Mouse (Mus musculus) testis, adult 2 months (tissue): Measurements from ENCODE around the gene Gm21887. TPM values are rescaled to one million over a fixed set of nuclear protein-coding genes. Genes with fewer than 3 reads are reported as not detected.
"Not testable (repeated sequence)": the region's sequence is repeated elsewhere in the genome, so short reads cannot be mapped to it uniquely, and the experiment has no call there.

Source experiments
- H3K27ac ChIP-seq: fragments of 200-500 bp; 2 replicates; pipeline ENCODE4 v1.5.1; 2012; ENCODE audit warnings: low read depth, low read length; ENCODE audit not compliant: control insufficient read depth, insufficient read depth
- H3K27me3 ChIP-seq: fragments of 200-500 bp; 2 replicates; pipeline ENCODE4 v1.6.1; 2012; ENCODE audit warnings: mild to moderate bottlenecking, low read length, moderate library complexity; ENCODE audit not compliant: control insufficient read depth, insufficient read depth
- H3K36me3 ChIP-seq: fragments of 200-500 bp; 2 replicates; pipeline ENCODE4 v1.6.1; 2012; ENCODE audit warnings: mild to moderate bottlenecking, low read length; ENCODE audit not compliant: control insufficient read depth, insufficient read depth
- H3K4me1 ChIP-seq: fragments of 200-500 bp; 2 replicates; pipeline ENCODE4 v1.6.1; 2012; ENCODE audit warnings: low read length; ENCODE audit not compliant: control insufficient read depth, insufficient read depth
- H3K4me3 ChIP-seq: fragments of 200-500 bp; 2 replicates; pipeline ENCODE4 v1.5.1; 2012; ENCODE audit warnings: low read depth, mild to moderate bottlenecking, low read length, moderate library complexity, mixed read lengths; ENCODE audit not compliant: control insufficient read depth
- CTCF ChIP-seq: fragments of 200-500 bp; IDR thresholded peaks from 2 replicates; pipeline ENCODE4 v1.5.1; 2012; ENCODE audit warnings: low read depth, mild to moderate bottlenecking, inconsistent platforms, low read length, moderate library complexity; ENCODE audit not compliant: control insufficient read depth, insufficient read depth, insufficient replicate concordance
- POLR2A ChIP-seq: fragments of 200-500 bp; IDR thresholded peaks from 2 replicates; pipeline ENCODE4 v1.6.1; 2012; ENCODE audit warnings: low read depth, mild to moderate bottlenecking, inconsistent platforms, low read length, moderate library complexity; ENCODE audit not compliant: control insufficient read depth
- polyA plus RNA-seq: library from polyadenylated mRNA; depleted of rRNA; stranded (reverse); fragments of >200 nt; gene quantifications from 2 replicates; pipeline ENCODE4 v1.2.3, GENCODE M21; 2012; rRNA removed

The Gm21887 gene
- polyA plus RNA-seq = 44.3 and 111 TPM in 2 replicates

DNA sequence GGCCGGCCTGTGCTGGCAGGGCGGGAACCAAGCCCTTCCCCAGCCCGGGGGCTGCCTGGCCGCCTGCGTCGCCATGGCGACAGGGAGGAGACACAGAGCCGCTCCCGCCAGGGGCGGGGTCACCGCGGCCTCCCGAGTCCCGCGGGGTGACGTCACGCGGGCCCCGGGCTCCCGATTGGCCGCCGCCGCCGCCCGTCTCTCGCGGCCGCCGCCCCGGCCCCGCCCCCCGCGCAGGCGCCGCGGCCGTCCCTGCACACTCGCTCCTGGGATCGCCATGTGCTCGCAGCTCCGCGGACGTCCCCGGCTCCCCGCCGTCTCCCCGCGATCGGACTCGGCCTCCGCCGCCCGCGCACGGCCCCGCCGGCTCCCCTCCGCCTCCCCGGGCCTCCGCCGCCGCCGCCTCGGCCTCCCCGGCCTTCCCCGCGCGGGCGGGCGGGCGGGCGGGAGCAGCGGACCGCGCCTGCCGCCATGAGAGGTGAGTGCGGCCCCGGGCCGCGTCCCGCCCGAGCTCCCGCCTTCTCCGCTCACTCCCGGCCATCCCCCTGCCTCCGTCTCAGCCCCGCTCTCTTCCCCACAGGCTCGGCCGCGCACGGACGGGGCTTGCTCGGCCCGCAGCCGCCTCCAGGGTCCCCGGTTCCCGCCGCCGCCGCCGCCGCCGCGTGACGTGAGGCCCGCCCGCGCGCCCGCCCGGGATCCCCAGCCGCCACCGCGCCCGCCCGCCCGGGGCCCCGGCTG lies at the start of gene Gm21887:
Gm21887 (plus strand) TSS at position 644 of the 735 bp plus-strand sequence.
- not testable (repeated sequence) for H3K27me3 ChIP-seq, H3K36me3 ChIP-seq, H3K4me1 ChIP-seq
- Histone ChIP-seq H3K27ac (peak within 1 kb of the TSS; percentile 84), H3K4me3 (peak within 1 kb of the TSS; percentile 90)
- TF ChIP-seq POLR2A = peak; percentile 97

DNA sequence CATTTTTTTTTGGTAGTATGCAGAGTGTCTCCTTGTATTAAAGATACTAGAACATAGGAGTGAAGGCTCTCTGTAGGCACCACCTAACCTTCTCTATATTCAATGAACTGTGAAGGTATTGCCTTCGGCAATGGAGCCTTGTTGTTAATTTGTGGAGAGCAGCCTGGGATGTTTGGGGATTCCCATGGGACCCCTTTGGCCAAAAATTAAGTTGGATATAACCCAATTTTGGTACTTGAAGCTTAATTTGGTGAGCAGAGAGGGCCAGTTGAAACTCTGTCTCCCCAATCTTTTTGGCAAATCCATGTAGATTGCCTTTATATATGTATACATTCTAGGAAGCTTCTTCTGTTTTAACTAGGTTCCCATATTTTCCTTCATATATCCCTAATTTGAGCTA lies 40.1 kb upstream of the Gm21887 start:
- H3K4me3 ChIP-seq = no peak overlapping the region
- no peaks in the 10 kb centered on the region for H3K27me3 ChIP-seq
- H3K4me1 ChIP-seq = no peaks in the 10 kb centered on the region
- H3K36me3 ChIP-seq = no peaks in the 10 kb centered on the region
- no peak overlapping the region for H3K27ac ChIP-seq
- TF ChIP-seq POLR2A (no peak), CTCF (no peak)

DNA sequence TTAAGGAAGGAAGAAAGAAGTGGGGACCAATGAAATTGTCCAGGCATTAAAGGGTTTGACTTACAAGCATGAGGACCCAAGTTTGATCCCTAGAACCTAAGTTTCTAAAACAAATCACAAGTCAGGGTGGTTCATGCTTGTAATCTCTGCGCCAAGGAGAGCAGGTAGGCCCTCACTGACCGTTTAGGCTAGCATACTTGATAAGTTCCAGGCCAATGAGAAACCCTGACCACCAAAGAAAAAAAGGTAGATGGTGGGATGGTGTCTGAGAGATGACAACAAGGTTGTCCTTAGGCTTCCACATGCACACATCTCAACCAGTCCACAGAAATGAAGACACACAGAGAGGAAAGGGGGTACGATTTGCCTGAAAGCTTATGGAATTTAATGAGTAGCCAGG lies 39.7 kb upstream of the Gm21887 start:
- not testable (repeated sequence) for H3K36me3 ChIP-seq, H3K27me3 ChIP-seq, H3K27ac ChIP-seq, H3K4me3 ChIP-seq, H3K4me1 ChIP-seq

DNA sequence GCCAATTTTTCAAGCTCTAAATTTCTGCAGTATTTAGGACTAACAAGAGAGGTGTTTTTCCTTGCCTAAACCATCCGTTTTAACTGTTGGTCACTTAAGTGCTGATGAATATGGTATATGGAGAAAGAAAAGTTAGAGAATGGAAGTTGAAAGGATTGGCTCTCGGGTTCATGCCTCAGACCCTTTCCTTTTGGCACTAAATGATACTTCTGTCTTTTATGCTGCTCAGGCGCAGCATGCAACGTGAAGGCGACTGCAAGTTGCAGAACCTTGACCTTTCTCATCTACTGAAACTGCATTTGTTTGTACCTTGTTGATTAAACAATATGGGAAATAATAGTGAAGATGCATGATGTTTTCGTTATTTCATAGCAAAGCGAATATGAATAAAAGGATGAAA lies 38.9 kb upstream of the Gm21887 start:
- H3K36me3 ChIP-seq, H3K27me3 ChIP-seq, H3K27ac ChIP-seq, H3K4me3 ChIP-seq, H3K4me1 ChIP-seq: not testable (repeated sequence)

DNA sequence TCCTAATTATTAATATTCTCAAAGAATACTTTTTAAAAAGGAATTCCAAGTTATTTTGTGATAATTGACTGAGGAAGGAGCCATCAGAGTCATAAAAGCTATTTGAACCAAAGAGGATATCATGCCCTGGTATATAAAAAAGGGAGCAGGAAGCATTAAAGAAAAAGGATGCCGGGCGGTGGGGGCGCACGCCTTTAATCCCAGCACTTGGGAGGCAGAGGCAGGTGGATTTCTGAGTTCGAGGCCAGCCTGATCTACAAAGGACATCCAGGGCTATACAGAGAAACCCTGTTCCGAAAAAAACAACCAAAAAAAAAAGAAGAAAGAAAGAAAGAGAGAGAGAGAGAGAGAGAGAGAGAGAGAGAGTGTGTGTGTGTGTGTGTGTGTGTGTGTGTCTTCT lies 37.9 kb upstream of the Gm21887 start:
- H3K27ac ChIP-seq, H3K4me1 ChIP-seq, H3K27me3 ChIP-seq, H3K4me3 ChIP-seq, H3K36me3 ChIP-seq: not testable (repeated sequence)

DNA sequence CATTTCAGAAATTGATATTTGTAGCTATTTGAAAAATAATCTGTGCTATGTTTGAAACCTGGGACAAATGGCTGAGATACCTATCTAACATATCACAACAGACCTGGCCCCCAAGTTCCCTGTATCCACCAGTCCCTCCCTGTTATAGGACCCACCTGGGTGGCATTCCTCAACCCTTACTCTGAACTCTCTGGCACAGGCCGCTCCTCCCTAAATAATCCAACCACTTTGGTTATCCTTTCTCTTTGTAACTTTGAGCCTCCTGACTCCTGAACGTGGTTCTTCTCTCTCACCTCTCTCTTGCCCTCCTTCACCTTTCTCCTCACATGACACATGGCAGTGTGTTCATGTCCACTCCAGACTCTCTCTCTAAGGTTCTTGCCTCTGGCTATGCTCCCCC lies 37.3 kb upstream of the Gm21887 start:
- H3K4me3 ChIP-seq, H3K36me3 ChIP-seq, H3K27me3 ChIP-seq, H3K4me1 ChIP-seq, H3K27ac ChIP-seq: not testable (repeated sequence)

DNA sequence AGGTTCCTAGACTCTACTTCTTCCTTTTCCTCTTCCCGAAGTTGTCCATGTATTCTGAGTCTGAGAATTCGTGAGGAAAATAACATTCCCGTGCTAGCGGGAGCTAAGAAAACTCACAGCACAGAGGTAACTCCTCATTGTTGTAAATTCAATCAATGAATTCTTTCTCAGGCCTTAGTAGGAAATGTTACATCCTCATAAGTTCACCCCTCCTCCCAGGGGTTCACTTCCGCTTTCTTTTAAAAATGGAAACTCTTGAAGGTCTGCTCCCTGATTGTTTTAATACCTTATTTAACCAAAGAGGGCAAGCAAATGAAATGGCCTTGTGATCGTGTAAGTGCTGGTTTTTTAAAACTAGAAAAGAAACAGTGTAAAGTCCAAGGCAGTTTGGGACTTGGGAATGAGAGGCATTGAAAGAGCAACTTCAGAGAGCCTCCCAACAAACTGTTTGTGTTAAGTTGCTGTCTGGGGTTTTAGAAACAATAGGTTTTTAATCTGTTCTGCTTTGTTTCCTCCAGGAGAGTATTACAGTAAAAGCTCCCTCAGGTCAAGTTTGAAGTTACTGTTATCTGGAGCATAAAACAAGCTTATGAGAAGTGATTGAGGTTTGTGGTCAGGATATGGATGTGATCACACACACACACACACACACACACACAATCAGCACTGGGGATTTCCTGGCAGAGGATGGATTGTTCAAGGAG lies 36.5 kb upstream of the Gm21887 start:
- H3K36me3 ChIP-seq, H3K27ac ChIP-seq, H3K4me1 ChIP-seq, H3K27me3 ChIP-seq, H3K4me3 ChIP-seq: not testable (repeated sequence)

DNA sequence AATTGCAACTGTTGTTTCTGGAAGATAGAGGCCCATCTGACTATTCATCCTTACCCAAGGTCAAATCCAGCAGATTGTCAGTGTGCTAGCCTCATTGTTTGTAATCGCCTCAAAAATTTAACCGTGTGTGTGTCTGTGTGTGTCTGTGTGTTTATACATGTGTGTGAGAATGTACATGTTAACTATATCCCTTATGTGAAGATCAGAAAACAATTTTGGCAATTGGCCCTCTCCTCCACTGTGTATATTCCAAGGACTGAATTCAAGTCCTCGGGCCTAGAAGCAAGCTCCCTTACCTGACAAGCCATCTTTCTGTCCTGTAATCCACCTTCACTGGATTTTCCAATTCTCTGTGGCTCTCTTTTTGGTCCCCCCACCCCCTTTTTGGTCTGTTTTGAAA lies 35.7 kb upstream of the Gm21887 start:
- H3K4me1 ChIP-seq, H3K36me3 ChIP-seq, H3K27me3 ChIP-seq, H3K4me3 ChIP-seq, H3K27ac ChIP-seq: not testable (repeated sequence)

DNA sequence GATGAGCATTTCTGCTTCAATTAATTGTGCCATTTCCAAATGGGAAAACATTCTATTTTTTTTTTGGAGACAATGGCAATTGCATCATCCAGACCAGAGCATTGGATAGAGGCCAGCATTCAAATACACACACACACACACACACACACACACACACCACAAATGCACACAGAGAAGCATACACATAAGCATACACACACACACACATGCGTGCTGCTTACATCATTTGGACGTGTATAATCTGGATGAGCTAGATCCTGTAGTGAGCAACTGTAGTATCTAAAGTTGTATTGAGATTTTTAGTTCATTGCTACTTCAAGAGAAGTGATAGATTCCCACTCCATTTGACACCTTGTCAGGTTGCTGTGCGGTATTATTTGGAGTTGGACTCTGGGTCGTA lies 35.0 kb upstream of the Gm21887 start:
- H3K4me3 ChIP-seq, H3K27me3 ChIP-seq, H3K4me1 ChIP-seq, H3K36me3 ChIP-seq, H3K27ac ChIP-seq: not testable (repeated sequence)

DNA sequence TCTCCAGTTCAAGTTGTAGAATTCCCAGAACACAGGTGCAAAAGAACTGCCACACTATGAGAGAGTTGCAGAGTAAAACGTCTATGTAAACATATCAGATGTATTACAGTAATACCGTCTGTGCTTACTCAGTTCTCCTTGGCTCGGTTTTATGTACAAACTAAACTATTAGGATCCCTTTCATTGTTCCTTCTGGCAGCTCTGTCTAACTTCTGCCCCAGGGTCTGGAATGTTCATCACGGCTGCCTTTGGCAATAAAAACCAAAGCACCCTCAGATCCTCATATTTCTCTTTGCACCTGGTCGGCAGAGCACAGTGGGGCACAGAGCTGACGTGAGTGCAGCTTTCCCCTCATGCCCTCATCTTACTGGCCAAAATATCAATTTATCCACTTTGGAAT lies 34.5 kb upstream of the Gm21887 start:
- H3K4me3 ChIP-seq, H3K27me3 ChIP-seq, H3K4me1 ChIP-seq, H3K27ac ChIP-seq, H3K36me3 ChIP-seq: not testable (repeated sequence)

DNA sequence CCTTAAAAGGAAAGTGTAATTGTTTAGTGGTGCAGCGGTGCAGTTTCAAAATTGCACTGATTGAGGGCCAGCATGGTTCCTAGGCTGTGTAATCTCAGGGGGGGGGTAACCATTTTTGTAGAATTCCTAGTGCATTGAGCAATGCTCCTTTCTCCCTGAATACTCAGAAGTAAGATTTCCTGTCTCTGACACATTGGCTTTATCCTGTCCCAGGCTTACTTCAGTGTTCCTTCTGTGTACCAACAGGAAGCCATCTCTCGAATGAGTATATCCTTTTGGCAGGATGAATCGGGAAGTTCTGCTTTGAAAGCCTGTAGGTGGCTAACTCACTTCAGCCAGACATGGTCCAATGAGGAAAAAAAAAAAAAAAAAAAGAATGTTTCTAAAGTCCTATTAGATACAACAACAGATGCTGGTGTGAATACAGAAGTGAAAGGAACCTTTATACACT lies 33.8 kb upstream of the Gm21887 start:
- not testable (repeated sequence) for H3K4me3 ChIP-seq, H3K27ac ChIP-seq, H3K4me1 ChIP-seq, H3K36me3 ChIP-seq, H3K27me3 ChIP-seq

DNA sequence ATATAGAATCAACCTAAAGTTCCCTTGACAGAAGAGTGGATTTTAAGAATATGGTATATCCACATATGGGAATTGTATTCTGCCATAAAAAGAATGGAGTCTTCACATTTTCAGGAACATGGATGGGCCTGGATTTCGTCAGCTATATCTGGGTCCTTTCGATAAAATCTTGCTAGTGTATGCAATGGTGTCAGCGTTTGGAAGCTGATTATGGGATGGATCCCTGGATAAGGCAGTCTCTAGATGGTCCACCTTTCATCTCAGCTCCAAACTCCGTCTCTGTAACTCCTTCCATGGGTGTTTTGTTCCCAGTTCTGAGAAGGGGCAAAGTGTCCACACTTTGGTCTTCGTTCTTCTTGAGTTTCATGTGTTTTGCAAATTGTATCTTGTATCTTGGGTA lies 33.1 kb upstream of the Gm21887 start:
- H3K27me3 ChIP-seq, H3K4me3 ChIP-seq, H3K36me3 ChIP-seq: not testable (repeated sequence)

More for the DNA sequence above, 33.1 kb upstream of the Gm21887 start:
- H3K27ac ChIP-seq, H3K4me1 ChIP-seq: not testable (repeated sequence)
